Mouse (Mus musculus) embryonic fibroblast, embryonic 13.5 days (primary cell): ENCODE results near the gene Ap1ar.

Source experiments
- CTCF ChIP-seq: IDR thresholded peaks from 2 replicates; pipeline ENCODE4 v1.5.1; 2011; ENCODE audit warnings: mild to moderate bottlenecking, control low read depth, low read length, moderate library complexity, borderline replicate concordance; ENCODE audit not compliant: insufficient read depth
- POLR2A ChIP-seq: IDR thresholded peaks from 2 replicates; pipeline ENCODE4 v1.6.1; 2011; ENCODE audit warnings: low read depth, mild to moderate bottlenecking, control low read depth, low read length, moderate library complexity

- no peak for TF ChIP-seq CTCF
- no peak for TF ChIP-seq POLR2A
Measured at GRCm38 (mm10) chr3:127807846-127808245, 29.5 kb downstream of the Ap1ar start.
